Mouse (Mus musculus): ENCODE results near the gene Klk1. TPM values are rescaled to one million over a fixed set of nuclear protein-coding genes. Genes with fewer than 3 reads are reported as not detected.
A peak's percentile ranks its signal among the peaks of the same experiment; 100 is the strongest.
"Not testable (repeated sequence)": the region's sequence is repeated elsewhere in the genome, so short reads cannot be mapped to it uniquely, and the experiment has no call there.

Gene Klk1
- polyA plus RNA-seq, 1 experiment from 2014 or later = not detected

DNA sequence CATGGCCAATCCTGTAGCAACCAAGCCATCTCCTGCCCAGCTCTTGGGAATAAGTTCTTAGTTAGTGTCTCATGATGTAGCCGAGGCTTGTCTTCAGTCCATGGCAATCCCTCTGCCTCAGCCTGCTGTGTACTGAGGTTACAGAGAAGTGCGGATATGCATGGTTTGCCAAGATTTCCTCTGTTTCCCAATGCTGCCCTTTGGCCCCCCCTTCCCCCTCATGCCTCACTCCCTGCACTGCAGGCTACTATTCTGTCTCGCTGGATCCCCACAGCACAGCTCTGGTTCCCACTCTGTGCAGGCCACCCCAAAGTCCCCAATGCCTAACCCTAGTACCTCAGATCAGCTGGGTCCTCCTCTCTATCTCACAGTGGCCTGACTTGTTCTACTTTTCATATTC lies 16.9 kb upstream of the Klk1 start:
- WGBS (ENCODE audit: insufficient replicate concordance) = 39% methylated on average over 3 of the region's 3 CpGs
- DNase-seq (peak; percentile 41), ATAC-seq (peak; percentile 54; the same call in 1 of the 2 replicates)
- TF ChIP-seq EP300 (IDR thresholded peaks at IDR 0.05; ENCODE audit: low read depth) = no peak
- no peak for TF ChIP-seq CTCF (IDR thresholded peaks at IDR 0.05; ENCODE audit: low read depth)
- Histone ChIP-seq H3K27ac (ENCODE audit: low read depth) (no peak overlapping the region), H3K9ac (replicated peaks) (no peak overlapping the region), H3K9me3 (ENCODE audit: low read length) (no peaks in the 10 kb centered on the region), H3K4me2 (ENCODE audit: low read depth, low read length) (no peak overlapping the region), H3K4me1 (ENCODE audit: insufficient read depth) (0 out of 2 replicates have a peak, but pooled peaks cover 4% of the 10 kb centered on the region), H3K4me3 (ENCODE audit: low read depth, low read length) (no peak overlapping the region), H3K36me3 (replicated peaks; ENCODE audit: insufficient read depth, low read length) (no peaks in the 10 kb centered on the region), H3K27me3 (ENCODE audit: insufficient read depth, low read length) (no peaks in the 10 kb centered on the region)

DNA sequence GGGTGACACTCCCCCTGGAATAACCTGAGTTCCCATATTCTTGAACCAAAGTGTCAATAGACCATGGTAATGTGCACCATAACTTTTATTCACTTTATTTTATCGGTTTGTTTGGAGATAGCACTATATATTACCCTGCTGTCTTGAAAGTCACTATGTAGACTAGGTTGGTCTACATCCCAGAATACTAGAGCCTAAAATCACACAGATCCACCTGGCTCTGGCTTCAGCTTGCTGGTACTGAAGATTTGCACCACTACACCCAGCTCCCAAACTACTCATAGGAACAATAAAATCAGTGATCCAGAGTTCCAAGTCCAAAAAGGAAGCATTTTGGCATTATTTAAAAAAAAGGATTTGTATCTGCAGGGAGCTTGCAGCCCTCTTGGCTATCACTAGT lies 9.5 kb upstream of the Klk1 start, which contains the start of gene Klk1b5:
TSS of gene Klk1b5 (plus strand) at position 301 of the 400 bp plus-strand sequence.
- no peaks in the 10 kb centered on the region for H3K27me3 ChIP-seq (ENCODE audit: insufficient read depth, low read length)
- no peaks in the 10 kb centered on the region for H3K4me1 ChIP-seq (ENCODE audit: insufficient read depth)
- H3K27ac ChIP-seq (ENCODE audit: low read depth) = no peak within 1 kb of the TSS
- no peak within 1 kb of the TSS for H3K4me3 ChIP-seq (ENCODE audit: low read depth, low read length)
- WGBS (ENCODE audit: insufficient replicate concordance) = 73% methylated on average over 1 of the region's 1 CpGs
- H3K9ac ChIP-seq (replicated peaks) = no peak within 1 kb of the TSS
- H3K4me2 ChIP-seq (ENCODE audit: low read depth, low read length) = no peak within 1 kb of the TSS
- no peaks in the 10 kb centered on the region for H3K36me3 ChIP-seq (replicated peaks; ENCODE audit: insufficient read depth, low read length)
- DNase-seq (no peak), ATAC-seq (no peak)
- no peaks in the 10 kb centered on the region for H3K9me3 ChIP-seq (ENCODE audit: low read length)
- TF ChIP-seq CTCF (IDR thresholded peaks at IDR 0.05; ENCODE audit: low read depth) (no peak), EP300 (IDR thresholded peaks at IDR 0.05; ENCODE audit: low read depth) (no peak)

DNA sequence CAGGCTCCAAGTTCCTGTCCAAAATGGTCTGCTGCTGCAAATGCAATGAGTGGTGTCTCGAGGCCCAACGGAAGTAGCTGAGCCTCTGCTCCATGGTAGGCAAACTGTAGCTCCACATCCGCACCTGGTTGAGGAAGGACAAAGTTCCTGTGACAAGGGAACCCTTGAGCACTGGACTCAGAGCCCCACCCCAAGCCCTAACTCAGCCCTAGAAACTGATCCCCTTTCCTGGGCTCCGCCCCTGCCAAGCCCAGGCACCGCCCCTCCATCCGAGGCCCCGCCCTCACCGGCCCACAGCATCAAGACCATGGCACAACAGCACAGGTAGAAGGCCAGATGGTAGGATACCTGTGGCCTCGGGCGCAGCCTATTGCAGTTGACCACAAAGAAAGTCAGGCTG lies 3.6 kb upstream of the Klk1 start:
- 65% methylated on average over 8 of the region's 10 CpGs for WGBS (ENCODE audit: insufficient replicate concordance)
- not testable (repeated sequence) for H3K36me3 ChIP-seq (replicated peaks; ENCODE audit: insufficient read depth, low read length); H3K27me3 ChIP-seq (ENCODE audit: insufficient read depth, low read length); H3K27ac ChIP-seq (ENCODE audit: low read depth); H3K9me3 ChIP-seq (ENCODE audit: low read length); H3K4me2 ChIP-seq (ENCODE audit: low read depth, low read length); H3K9ac ChIP-seq (replicated peaks); DNase-seq; H3K4me1 ChIP-seq (ENCODE audit: insufficient read depth); H3K4me3 ChIP-seq (ENCODE audit: low read depth, low read length); ATAC-seq

DNA sequence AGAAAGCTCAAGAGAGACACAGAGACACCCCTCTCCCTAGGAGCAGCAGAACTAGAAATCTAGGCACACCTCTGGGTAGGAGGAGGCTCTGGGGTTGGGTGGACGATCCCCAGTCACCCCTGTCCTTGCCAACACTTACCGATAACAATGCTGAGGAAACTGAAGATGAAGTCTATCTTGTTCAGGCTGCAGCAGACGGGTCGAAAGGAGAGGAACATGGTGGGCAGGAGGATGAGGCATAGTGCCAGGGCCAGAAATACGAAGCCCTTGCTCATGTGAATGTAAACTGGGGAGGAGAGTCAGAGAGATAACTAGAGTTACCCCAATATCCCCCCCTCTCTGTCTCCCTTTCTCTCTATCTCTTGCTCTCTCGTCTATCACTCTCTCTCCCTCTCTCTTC lies 2.8 kb upstream of the Klk1 start:
- not testable (repeated sequence) for DNase-seq; H3K27me3 ChIP-seq (ENCODE audit: insufficient read depth, low read length); H3K4me1 ChIP-seq (ENCODE audit: insufficient read depth); ATAC-seq; H3K27ac ChIP-seq (ENCODE audit: low read depth); H3K36me3 ChIP-seq (replicated peaks; ENCODE audit: insufficient read depth, low read length); H3K4me2 ChIP-seq (ENCODE audit: low read depth, low read length); H3K4me3 ChIP-seq (ENCODE audit: low read depth, low read length); H3K9ac ChIP-seq (replicated peaks); H3K9me3 ChIP-seq (ENCODE audit: low read length)
- WGBS (ENCODE audit: insufficient replicate concordance) = 53% methylated on average over 6 of the region's 6 CpGs

DNA sequence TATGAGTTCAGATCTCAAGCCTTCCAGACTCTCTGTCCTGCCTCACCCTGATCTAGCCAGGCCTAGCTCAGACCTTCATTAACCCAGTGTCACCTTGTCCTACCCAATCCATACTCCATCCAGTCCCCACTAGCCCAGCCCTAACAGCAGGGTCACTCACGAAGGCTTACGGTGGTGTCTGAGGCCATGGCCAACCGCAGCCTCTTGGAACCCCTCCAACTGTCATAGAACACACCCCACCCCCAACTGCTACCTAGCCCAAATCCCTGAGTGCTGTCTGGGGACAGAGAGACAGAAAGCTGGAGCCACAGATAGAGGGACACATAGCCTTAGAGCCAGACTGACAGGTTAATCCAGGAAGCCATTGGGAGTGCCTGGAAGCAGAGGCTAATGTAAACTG lies 10.7 kb downstream of the Klk1 start, which contains the start of gene Gm36864:
TSS of gene Gm36864 (plus strand) at position 269 of the 400 bp plus-strand sequence.
- Histone ChIP-seq H3K4me3 (ENCODE audit: low read depth, low read length) (no peak within 1 kb of the TSS), H3K27me3 (ENCODE audit: insufficient read depth, low read length) (no peaks in the 10 kb centered on the region), H3K9me3 (ENCODE audit: low read length) (no peaks in the 10 kb centered on the region), H3K36me3 (replicated peaks; ENCODE audit: insufficient read depth, low read length) (no peaks in the 10 kb centered on the region), H3K4me2 (ENCODE audit: low read depth, low read length) (no peak within 1 kb of the TSS), H3K9ac (replicated peaks) (no peak within 1 kb of the TSS), H3K4me1 (ENCODE audit: insufficient read depth) (no peaks in the 10 kb centered on the region), H3K27ac (ENCODE audit: low read depth) (no peak within 1 kb of the TSS)
- 56% methylated on average over 3 of the region's 3 CpGs for WGBS (ENCODE audit: insufficient replicate concordance)
- ATAC-seq = no peak
- DNase-seq = no peak
- TF ChIP-seq EP300 (IDR thresholded peaks at IDR 0.05; ENCODE audit: low read depth) = no peak

DNA sequence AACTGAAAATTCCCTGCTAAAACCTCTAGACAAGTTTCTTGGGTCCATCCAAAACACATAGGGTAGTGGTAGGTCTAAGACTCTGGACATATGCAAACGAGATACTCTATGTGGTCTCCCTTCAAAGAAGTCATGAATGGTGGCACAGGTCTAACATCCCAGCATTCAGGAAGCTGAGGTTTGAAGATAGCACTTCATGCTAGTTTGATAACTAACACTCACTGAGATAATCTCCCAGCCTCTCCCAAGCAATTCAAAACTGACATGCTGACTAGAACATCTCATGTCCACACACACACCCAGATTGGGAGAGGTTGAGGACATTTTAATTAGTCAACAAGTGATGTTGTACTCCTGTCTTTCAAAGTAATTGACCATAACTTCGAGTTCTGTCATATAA lies 14.8 kb downstream of the Klk1 start:
- no peak overlapping the region for H3K4me2 ChIP-seq (ENCODE audit: low read depth, low read length)
- H3K27ac ChIP-seq (ENCODE audit: low read depth) = no peak overlapping the region
- 44% methylated on average over 2 of the region's 2 CpGs for WGBS (ENCODE audit: insufficient replicate concordance)
- H3K9me3 ChIP-seq (ENCODE audit: low read length) = no peaks in the 10 kb centered on the region
- H3K4me3 ChIP-seq (ENCODE audit: low read depth, low read length) = no peak overlapping the region
- H3K36me3 ChIP-seq (replicated peaks; ENCODE audit: insufficient read depth, low read length) = no peaks in the 10 kb centered on the region
- ATAC-seq = no peak
- no peaks in the 10 kb centered on the region for H3K27me3 ChIP-seq (ENCODE audit: insufficient read depth, low read length)
- no peak overlapping the region for H3K9ac ChIP-seq (replicated peaks)
- DNase-seq = no peak
- no peak for TF ChIP-seq CTCF (IDR thresholded peaks at IDR 0.05; ENCODE audit: low read depth)
- no peak for TF ChIP-seq EP300 (IDR thresholded peaks at IDR 0.05; ENCODE audit: low read depth)
- peaks cover under 1% of the 10 kb centered on the region; the same call in 1 of the 2 replicates for H3K4me1 ChIP-seq (ENCODE audit: insufficient read depth)

DNA sequence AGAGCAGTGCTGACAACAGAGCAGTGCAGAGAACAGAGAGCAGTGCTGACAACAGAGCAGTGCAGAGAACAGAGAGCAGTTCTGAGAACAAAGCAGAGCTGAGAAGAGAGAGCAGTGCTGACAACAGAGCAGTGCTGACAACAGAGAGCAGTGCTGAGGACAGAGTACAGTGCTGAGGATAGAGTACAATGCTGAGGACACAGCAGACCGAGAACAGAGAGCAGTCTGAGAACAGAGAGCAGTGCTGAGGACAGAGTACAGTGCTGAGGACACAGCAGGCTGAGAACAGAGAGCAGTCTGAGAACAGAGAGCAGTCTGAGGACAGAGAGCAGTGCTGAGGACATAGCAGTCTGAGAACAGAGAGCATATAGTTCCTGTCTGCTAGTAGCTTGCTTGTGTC lies 15.6 kb downstream of the Klk1 start:
- H3K4me1 ChIP-seq (ENCODE audit: insufficient read depth) = peaks cover 8% of the 10 kb centered on the region
- 15% methylated on average over 1 of the region's 1 CpGs for WGBS (ENCODE audit: insufficient replicate concordance)
- H3K4me2 ChIP-seq (ENCODE audit: low read depth, low read length) = no peak overlapping the region
- H3K9ac ChIP-seq (replicated peaks) = no peak overlapping the region
- TF ChIP-seq CTCF (IDR thresholded peaks at IDR 0.05; ENCODE audit: low read depth) (no peak), EP300 (IDR thresholded peaks at IDR 0.05; ENCODE audit: low read depth) (no peak)
- H3K9me3 ChIP-seq (ENCODE audit: low read length) = no peaks in the 10 kb centered on the region
- DNase-seq (no peak), ATAC-seq (no peak)
- H3K27me3 ChIP-seq (ENCODE audit: insufficient read depth, low read length) = no peaks in the 10 kb centered on the region
- H3K27ac ChIP-seq (ENCODE audit: low read depth) = no peak overlapping the region
- H3K4me3 ChIP-seq (ENCODE audit: low read depth, low read length) = no peak overlapping the region
- no peaks in the 10 kb centered on the region for H3K36me3 ChIP-seq (replicated peaks; ENCODE audit: insufficient read depth, low read length)

All from liver, postnatal 0 days (tissue).